Mouse (Mus musculus) embryo, embryonic 11 days (tissue): ENCODE data around the gene Ift43.

Source experiments
- DNase-seq: peaks from one replicate; pipeline ENCODE4 v3.0.0-alpha.2; 2015

The Ift43 gene

DNA sequence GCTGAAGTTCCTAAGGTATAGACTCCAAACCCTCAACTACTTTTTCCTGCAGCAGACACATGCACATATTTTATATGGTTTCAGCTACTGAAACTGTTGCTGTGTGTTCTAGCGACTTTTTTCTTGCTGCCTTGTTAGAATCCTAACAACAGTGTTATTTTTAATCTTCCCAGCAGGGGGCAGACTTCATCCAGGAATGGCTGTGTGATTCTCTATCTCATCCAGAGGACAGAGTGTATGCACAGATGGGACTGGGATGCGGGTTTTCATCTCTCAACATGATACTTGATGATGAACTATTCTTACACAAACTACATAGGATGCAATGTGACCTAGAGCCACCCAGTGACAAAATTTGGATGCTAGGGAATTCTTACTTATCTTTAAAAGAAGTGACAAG lies 50.5 kb downstream of the Ift43 start:
- peak; percentile 80 for DNase-seq

DNA sequence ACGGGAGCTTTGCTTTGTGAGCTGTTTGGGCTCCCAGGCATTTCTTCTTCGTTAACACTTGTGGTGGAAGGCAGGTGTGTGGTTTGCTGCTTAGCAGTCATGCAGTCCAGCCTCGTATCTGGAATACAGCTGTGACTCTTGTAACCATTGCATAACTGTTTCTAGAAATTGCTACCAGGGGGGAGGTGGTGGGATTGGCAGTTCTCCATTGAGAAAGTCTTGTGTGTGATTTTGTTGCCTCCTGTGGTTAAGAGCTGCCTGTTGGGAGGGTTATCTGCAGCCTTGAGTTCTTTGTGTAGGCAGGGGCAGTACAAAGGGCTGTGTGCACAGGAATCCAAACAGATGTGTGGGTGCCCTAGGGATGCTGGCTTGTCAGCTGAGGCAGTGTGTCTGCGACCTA lies 53.4 kb downstream of the Ift43 start:
- DNase-seq: no peak

DNA sequence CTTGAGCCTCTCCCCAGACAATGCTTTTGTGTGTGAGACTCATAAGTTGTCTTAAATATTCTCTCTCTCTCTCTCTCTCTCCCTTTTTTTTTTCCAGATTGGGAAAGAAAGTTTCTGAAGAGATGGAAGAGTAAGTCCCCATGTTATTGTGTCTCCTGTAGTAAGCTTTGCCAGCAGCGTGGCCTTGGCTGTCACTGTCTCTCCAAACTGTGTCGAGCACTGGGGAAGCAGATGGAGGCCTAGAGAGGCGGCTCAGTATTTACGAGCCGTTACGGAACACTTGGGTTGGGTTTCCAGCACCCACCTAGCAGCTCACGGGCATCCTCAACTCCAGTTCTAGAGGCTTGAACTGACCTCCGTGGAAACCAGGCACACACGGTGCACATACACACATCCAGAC lies 56.4 kb downstream of the Ift43 start:
- no peak for DNase-seq

DNA sequence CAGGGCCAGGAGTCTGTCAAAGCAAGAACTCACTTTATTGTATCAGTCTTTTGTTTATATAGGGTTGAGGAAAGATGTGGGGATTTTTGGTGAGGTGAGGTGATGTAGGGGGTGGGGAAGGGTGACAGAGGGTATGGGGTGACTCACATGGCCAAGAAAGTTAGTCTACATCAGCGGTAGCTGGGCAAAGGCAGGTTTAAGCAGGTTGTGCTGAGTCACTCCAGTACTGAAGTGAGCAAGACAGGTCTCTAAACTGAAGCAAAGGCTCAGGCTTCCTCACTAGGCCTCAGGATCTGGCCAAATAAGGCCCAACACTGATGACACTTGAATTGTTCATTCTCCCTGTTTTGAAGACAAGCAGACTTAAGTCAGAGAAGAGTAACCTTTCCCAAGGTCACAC lies 60.0 kb downstream of the Ift43 start:
- no peak for DNase-seq

DNA sequence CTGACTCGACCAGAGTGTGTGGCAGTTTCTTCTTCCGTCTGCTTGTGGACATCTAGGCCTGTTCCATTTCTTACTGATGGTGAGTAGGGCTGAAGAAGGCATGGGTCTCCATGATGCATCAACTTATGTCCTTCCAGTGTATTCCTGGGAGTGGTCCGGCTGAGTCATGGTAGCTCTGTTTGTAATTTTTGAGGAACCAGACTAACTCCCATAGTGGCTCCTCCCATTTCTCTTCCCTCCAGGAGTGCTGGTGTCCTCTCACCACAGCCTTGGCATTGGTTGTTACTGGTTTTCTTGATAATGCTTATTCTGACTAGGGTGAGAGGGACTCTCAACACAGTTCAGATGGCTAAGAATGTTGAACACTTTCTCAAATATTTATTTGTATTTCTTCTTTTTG lies 63.9 kb downstream of the Ift43 start:
- DNase-seq: no peak

- DNase-seq: no peak
Observed at GRCm38 (mm10) chr12:86148271-86148670, 65.9 kb downstream of the Ift43 start.

GRCm38 (mm10) chr12:86149087-86149486 lies 66.7 kb downstream of the Ift43 start:
- DNase-seq: no peak

GRCm38 (mm10) chr12:86151941-86152340 lies 69.6 kb downstream of the Ift43 start:
- DNase-seq: peak; percentile 42

DNA sequence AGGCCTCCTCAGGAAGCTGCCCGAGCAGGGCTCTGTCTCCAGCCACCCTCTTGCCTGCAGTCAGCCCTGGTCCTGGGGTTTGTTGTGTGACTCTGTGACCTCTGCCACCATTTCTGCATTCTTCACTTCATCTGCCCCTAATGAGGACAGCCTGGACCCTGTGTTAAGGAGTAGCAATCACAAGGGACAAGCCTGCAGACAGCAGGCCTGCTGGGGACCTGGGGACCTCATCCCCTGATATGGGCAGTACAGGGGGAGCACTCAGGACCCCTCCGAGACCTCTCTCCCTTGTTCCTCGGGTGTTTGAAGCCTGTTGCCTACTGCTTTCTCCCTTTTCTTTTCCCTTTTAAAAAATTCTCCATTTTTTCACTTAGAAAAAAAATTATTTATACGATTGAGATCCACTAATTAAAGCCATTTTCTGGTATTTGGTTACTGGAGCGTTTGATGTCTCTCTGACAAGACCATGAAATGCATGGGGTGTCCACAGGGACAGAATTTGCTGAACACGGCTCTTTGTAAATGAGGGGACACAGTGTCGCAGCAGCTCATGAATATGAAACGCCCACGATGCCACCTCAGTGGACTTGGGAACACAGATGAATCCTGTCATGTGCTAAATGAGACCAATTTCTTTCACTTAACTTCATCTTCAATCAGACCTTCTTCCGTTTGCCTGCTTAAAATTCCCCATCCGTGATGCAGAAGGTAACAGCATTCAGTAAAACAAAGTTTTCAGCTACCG lies 71.0 kb downstream of the Ift43 start:
- DNase-seq: no peak

GRCm38 (mm10) chr12:86155176-86155575 lies 72.8 kb downstream of the Ift43 start:
- no peak for DNase-seq

DNA sequence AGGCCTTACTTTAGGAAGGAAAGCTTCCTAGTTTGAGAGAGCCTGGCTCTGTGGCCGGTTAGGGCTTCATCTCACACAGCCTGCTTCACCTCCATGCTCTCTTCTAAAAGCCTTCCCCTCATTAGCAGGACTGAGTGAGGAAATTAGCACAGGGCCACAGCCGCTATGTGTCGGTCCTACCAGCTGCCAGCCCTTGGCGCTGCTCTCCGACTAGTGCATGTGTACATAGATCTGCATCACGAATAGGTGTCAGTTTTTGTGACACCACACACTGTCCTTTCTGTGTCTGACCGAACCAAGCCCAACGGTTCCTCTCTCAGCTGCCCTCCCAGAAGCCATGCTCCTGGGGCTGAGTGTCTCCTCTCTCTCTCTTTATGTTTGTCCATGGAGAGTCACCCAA lies 74.8 kb downstream of the Ift43 start:
- DNase-seq: no peak

DNA sequence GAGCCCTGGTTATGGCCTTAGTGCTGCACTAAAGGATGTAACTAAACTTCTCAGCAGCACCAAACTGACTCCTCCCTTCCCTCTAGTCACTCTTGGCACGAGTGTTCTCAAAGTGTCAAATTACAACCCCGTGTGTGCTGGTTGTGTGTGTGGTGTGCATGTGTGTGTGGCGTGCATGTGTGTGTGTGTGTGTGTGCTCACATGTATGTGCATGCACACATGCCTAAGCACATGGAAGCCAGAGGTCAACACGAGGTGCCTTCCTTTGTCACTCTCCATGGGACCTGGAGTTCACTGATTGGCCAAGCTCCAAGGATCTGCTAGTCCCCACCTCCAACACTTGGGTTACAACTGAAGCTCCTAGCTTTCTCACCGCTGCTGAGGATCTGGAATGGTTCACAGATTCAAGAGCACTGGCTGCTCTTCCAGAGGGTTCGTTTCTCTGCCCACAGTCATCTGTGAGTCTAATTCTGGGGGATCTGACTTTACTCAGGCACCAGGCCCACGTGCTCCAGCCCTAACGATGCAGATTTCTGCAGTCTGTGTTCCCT lies 75.6 kb downstream of the Ift43 start:
- peak; percentile 57 for DNase-seq

DNA sequence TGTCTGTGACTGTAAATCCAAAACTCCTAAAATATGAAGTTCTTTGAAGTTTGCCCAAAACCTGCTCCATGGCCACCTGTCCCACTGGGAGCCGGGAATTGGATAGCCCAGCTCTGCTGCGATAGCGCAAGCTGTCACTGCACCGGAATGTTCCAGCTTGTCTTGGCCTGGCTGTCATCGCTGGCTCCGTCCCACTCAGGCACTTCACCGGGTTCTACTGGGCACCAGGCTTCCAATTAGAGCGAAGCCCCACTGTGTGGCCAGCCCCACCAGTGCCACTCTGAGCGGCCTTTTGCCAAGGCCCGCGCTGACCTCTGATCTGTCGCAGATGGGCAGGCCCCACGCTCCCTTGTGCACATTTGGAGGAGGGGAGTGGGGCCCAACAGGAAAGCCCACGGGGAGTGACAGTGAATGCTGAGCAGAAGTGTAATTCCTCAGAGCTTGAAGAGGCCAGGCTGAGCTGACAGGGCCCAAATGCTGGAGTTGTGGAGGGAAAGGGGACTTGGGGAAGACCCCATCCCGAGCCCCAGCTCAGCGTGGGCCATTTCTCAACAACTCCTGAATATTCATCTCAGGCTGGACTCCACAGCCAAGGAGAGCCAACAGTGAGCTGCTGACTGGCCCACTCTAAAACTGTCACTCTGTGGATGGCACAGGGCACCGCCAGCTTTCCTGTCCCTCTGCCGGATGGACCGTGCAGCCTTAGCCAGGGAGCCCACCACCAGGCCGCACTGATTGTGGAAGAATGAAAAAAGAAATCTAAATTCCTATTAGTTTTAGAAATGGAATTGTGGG lies 76.5 kb downstream of the Ift43 start:
- DNase-seq: no peak

GRCm38 (mm10) chr12:86161436-86161835 lies 79.1 kb downstream of the Ift43 start:
- no peak for DNase-seq

GRCm38 (mm10) chr12:86161942-86162341 lies 79.6 kb downstream of the Ift43 start:
- DNase-seq: no peak

GRCm38 (mm10) chr12:86162890-86163816 lies 80.8 kb downstream of the Ift43 start:
- DNase-seq: peak; percentile 47

- DNase-seq: no peak
Observed at GRCm38 (mm10) chr12:86166244-86166643, 83.9 kb downstream of the Ift43 start.

GRCm38 (mm10) chr12:86167075-86167474 lies 84.7 kb downstream of the Ift43 start:
- peak; percentile 72 for DNase-seq

GRCm38 (mm10) chr12:86168712-86169111 lies 86.4 kb downstream of the Ift43 start:
- DNase-seq: no peak

- DNase-seq: no peak
Observed at GRCm38 (mm10) chr12:86169195-86169594, 86.9 kb downstream of the Ift43 start.

DNA sequence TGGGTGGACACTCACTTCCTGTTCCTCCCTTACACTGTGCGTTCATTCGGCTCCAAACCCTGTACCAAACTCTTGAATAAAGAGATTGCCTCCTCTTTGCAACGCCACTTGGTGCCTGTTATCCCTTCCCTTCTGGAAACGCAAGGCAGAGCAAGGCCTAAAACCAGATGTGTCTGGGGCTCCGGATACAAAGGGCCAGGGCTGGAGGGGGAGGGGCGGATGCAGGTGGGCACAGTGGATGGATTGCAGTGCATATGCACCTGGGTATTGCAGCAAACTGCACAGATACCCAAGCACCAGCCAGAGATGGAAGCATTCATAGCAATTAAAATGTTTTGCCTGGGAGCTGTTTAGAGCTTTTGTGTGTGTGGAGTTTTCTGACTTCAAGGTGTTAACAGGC lies 91.0 kb downstream of the Ift43 start:
- peak; percentile 56 for DNase-seq

DNA sequence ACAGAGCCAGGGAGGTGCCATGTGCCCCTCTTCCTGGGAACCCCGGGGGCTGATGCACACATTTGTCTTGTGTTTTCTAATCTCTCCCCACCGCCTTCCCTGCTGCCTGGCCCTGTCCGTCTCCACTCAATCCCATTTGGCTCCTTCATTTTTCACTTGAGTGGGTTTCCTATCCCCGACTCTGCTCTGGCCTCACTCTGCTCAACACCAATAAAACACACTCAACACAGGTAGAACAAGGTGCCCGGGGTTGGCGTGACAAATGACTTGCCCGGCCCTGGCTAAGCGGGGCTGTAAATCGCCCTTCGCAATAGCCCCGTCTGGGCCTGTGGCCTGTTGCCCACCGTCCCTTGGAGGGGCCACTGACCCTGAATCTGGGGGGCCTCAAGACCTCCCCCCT lies 92.0 kb downstream of the Ift43 start:
- no peak for DNase-seq

GRCm38 (mm10) chr12:86175476-86175942 lies 93.2 kb downstream of the Ift43 start:
- DNase-seq: peak; percentile 54
